18 mouse cellular contexts compared by ENCODE assay signal in the genomic region with DNA sequence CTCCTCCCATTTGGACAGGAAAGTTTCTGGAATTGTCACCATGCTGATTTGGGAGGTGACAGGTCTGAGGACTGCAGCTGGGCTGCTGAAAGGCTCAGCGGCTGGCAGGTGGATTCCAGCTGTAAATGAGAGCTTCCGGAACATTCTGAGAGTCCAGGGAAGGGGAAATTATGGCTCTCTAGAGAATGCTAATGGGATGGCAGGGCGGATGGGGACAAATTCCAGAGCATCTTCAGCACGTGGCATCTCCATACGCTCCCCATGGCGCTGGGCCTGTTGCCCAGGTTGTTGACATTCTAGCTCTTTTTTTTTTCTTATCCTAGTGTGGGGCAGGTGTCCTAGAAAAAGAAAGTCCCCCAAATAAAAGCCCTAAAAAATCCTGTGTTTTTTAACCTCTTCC. TPM values are rescaled to one million over a fixed set of nuclear protein-coding genes. Genes with fewer than 3 reads are reported as not detected.
A peak's percentile ranks its signal among the peaks of the same experiment; 100 is the strongest.
DNase-seq lines count a peak whose midpoint lies in the region; ATAC-seq and TF ChIP-seq lines count a peak whose summit lies in the region.
"Had no signal": no experiment of that assay in that cellular context is flagged by ENCODE, and none has a peak within 500 bp of the region (broad histone marks: within the 10 kb centered on the region; RNA-seq: fewer than 3 reads in every experiment).

No protein-coding gene starts in this region.

- 0 out of 2 replicates have a peak, but pooled peaks cover under 1% of the 10 kb centered on the region for H3K36me3 ChIP-seq in heart, postnatal 0 days (replicated peaks; ENCODE audit: control insufficient read depth, insufficient read depth, low read length)
- H3K36me3 ChIP-seq in lung, embryonic 14.5 days (ENCODE audit: insufficient read depth), result no peaks in the 10 kb centered on the region
- H3K36me3 ChIP-seq: embryonic facial prominence, embryonic 15.5 days; liver, embryonic 15.5 days had no signal

- peak; percentile 29 for DNase-seq in cerebellum, adult 8-10 months
- peak; percentile 55 for DNase-seq in heart, postnatal 0 days (ENCODE audit: low spot score)
- no peak for DNase-seq in heart, adult 9 months (ENCODE audit: low spot score in 2 of 2)
- DNase-seq in lung, embryonic 14.5 days, result no peak
- DNase-seq in lung, postnatal 14 days, result no peak
- DNase-seq in testis, postnatal 14 days (ENCODE audit: low spot score), result no peak
- DNase-seq: adrenal gland, postnatal 14 days; gastrocnemius, postnatal 10 days; midbrain, embryonic 14.5 days; right cerebral cortex, postnatal 14 days had no signal

- no peak for ATAC-seq in cerebellum, adult (ENCODE audit: insufficient number of reproducible peaks, low FRiP score, low TSS enrichment)
- peak; percentile 22 for ATAC-seq in heart, postnatal 0 days (ENCODE audit: insufficient read depth, low read depth)
- no peak for ATAC-seq in lung, embryonic 14.5 days (ENCODE audit: insufficient read depth)
- ATAC-seq in CD4-positive, CD25-positive, alpha-beta regulatory T cell, adult 4 months, result no peak
- ATAC-seq: forebrain, embryonic 15.5 days had no signal

- no peaks in the 10 kb centered on the region for H3K9me3 ChIP-seq in heart, postnatal 0 days (replicated peaks; ENCODE audit: control insufficient read depth, low read length)
- H3K9me3 ChIP-seq in lung, embryonic 14.5 days (ENCODE audit: low read depth, low read length), result no peaks in the 10 kb centered on the region
- H3K9me3 ChIP-seq: embryonic facial prominence, embryonic 15.5 days; forebrain, embryonic 15.5 days; limb, embryonic 12.5 days; liver, embryonic 15.5 days had no signal

- 0 out of 2 replicates have a peak, but pooled peaks have one; percentile 47 for TF ChIP-seq EP300 in heart, postnatal 0 days (IDR thresholded peaks at IDR 0.05; ENCODE audit: low read depth)

- H3K4me2 ChIP-seq in heart, postnatal 0 days (ENCODE audit: low read depth, low read length), result no peak overlapping the region
- no peak overlapping the region for H3K4me2 ChIP-seq in lung, embryonic 14.5 days
- H3K4me2 ChIP-seq: embryonic facial prominence, embryonic 15.5 days; forebrain, embryonic 15.5 days; limb, embryonic 12.5 days; liver, embryonic 15.5 days had no signal

- H3K4me1 ChIP-seq in heart, postnatal 0 days (ENCODE audit: control insufficient read depth, insufficient read depth), result peaks cover 18% of the 10 kb centered on the region
- H3K4me1 ChIP-seq in lung, embryonic 14.5 days (ENCODE audit: insufficient read depth), result peaks cover 18% of the 10 kb centered on the region

- H3K4me3 ChIP-seq in heart, postnatal 0 days (ENCODE audit: low read depth, low read length), result no peak overlapping the region
- no peak overlapping the region for H3K4me3 ChIP-seq in lung, embryonic 14.5 days (ENCODE audit: low read depth, low read length)
- H3K4me3 ChIP-seq: embryonic facial prominence, embryonic 15.5 days; forebrain, embryonic 15.5 days; limb, embryonic 12.5 days; liver, embryonic 15.5 days had no signal

- WGBS in heart, postnatal 0 days, result 17% methylated on average over 6 of the region's 6 CpGs
- WGBS in lung, embryonic 14.5 days, result 44% methylated on average over 6 of the region's 6 CpGs

- no peak for TF ChIP-seq CTCF in heart, postnatal 0 days (IDR thresholded peaks at IDR 0.05; ENCODE audit: low read depth)
- no peak for TF ChIP-seq CTCF in lung, embryonic 14.5 days (IDR thresholded peaks at IDR 0.05; ENCODE audit: low read depth)

- H3K9ac ChIP-seq in heart, postnatal 0 days (replicated peaks; ENCODE audit: low read depth, low read length), result no peak overlapping the region
- H3K9ac ChIP-seq in lung, embryonic 14.5 days, result no peak overlapping the region
- H3K9ac ChIP-seq: embryonic facial prominence, embryonic 15.5 days; forebrain, embryonic 15.5 days; limb, embryonic 12.5 days; liver, embryonic 15.5 days had no signal

- H3K27ac ChIP-seq in heart, postnatal 0 days (ENCODE audit: low read depth), result 0 out of 2 replicates have a peak overlapping the region, but pooled peaks have one; percentile 49
- H3K27ac ChIP-seq in lung, embryonic 14.5 days (ENCODE audit: low read depth), result 0 out of 2 replicates have a peak overlapping the region, but pooled peaks have one; percentile 38
- H3K27ac ChIP-seq: embryonic facial prominence, embryonic 15.5 days; forebrain, embryonic 15.5 days; limb, embryonic 12.5 days; liver, embryonic 15.5 days; macrophage had no signal

- no peaks in the 10 kb centered on the region for H3K27me3 ChIP-seq in heart, postnatal 0 days (ENCODE audit: control insufficient read depth, insufficient read depth, low read length)
- H3K27me3 ChIP-seq in lung, embryonic 14.5 days (ENCODE audit: insufficient read depth, low read length), result no peaks in the 10 kb centered on the region
- H3K27me3 ChIP-seq: embryonic facial prominence, embryonic 15.5 days; forebrain, embryonic 15.5 days had no signal

RNA-seq across cellular contexts. Expression of gene Vmac, which starts 11.3 kb away (rescaled TPM):
- 15.1 and 16.3 TPM in 2 replicates for total RNA-seq in heart, postnatal 0 days (2014; rRNA removed; ENCODE audit: low replicate concordance)
- polyA plus RNA-seq in heart, postnatal 0 days (2015; fragmentation: Nextera tagmentation; extraction: Ambion mirVana), result 10.7 and 11.0 TPM in 2 replicates
- 18.5 and 19.6 TPM in 2 replicates for polyA plus RNA-seq in lung, embryonic 14.5 days (2014; fragmentation: Nextera tagmentation; extraction: Ambion mirVana)
- polyA plus RNA-seq in CD4-positive, CD25-positive, alpha-beta regulatory T cell, adult 4 months (2017; shearing (Covaris generic)), result 1 to 10 TPM; 5.8 to 8.2 TPM

RNA-seq across cellular contexts. Expression of gene Ndufa11, which starts 11.6 kb away (rescaled TPM):
- 892 and 948 TPM in 2 replicates for total RNA-seq in heart, postnatal 0 days (2014; rRNA removed; ENCODE audit: low replicate concordance)
- polyA plus RNA-seq in heart, postnatal 0 days (2015; fragmentation: Nextera tagmentation; extraction: Ambion mirVana), result 1,914 and 1,978 TPM in 2 replicates
- 449 and 463 TPM in 2 replicates for polyA plus RNA-seq in lung, embryonic 14.5 days (2014; fragmentation: Nextera tagmentation; extraction: Ambion mirVana)
- 100 to 1,000 TPM; 225 to 227 TPM for polyA plus RNA-seq in CD4-positive, CD25-positive, alpha-beta regulatory T cell, adult 4 months (2017; shearing (Covaris generic))

RNA-seq across cellular contexts. Expression of gene Nrtn, which starts 28.2 kb away (rescaled TPM):
- 83.1 and 104 TPM in 2 replicates for total RNA-seq in heart, postnatal 0 days (2014; rRNA removed; ENCODE audit: low replicate concordance)
- polyA plus RNA-seq in heart, postnatal 0 days (2015; fragmentation: Nextera tagmentation; extraction: Ambion mirVana), result 33.9 and 35.5 TPM in 2 replicates
- 9.5 and 12.1 TPM in 2 replicates for polyA plus RNA-seq in lung, embryonic 14.5 days (2014; fragmentation: Nextera tagmentation; extraction: Ambion mirVana)
- not detected for polyA plus RNA-seq in CD4-positive, CD25-positive, alpha-beta regulatory T cell, adult 4 months (2017; shearing (Covaris generic))
- total RNA-seq: common myeloid progenitor, adult 5-6 weeks had no signal
- polyA plus RNA-seq: macrophage had no signal

RNA-seq across cellular contexts. Expression of gene Dus3l, which starts 35.4 kb away (rescaled TPM):
- total RNA-seq in heart, postnatal 0 days (2014; rRNA removed; ENCODE audit: low replicate concordance), result 25.8 and 28.9 TPM in 2 replicates
- polyA plus RNA-seq in heart, postnatal 0 days (2015; fragmentation: Nextera tagmentation; extraction: Ambion mirVana), result 21.1 and 23.0 TPM in 2 replicates
- polyA plus RNA-seq in lung, embryonic 14.5 days (2014; fragmentation: Nextera tagmentation; extraction: Ambion mirVana), result 40.5 and 42.3 TPM in 2 replicates
- 10 to 100 TPM; 30.3 to 41.2 TPM for polyA plus RNA-seq in CD4-positive, CD25-positive, alpha-beta regulatory T cell, adult 4 months (2017; shearing (Covaris generic))

RNA-seq across cellular contexts. Expression of gene Prr22, which starts 40.9 kb away (rescaled TPM):
- 0.62 TPM in 1 of 2 replicates, not detected in the other for total RNA-seq in heart, postnatal 0 days (2014; rRNA removed; ENCODE audit: low replicate concordance)
- polyA plus RNA-seq in heart, postnatal 0 days (2015; fragmentation: Nextera tagmentation; extraction: Ambion mirVana), result 0.49 and 0.67 TPM in 2 replicates
- 1.2 and 1.4 TPM in 2 replicates for polyA plus RNA-seq in lung, embryonic 14.5 days (2014; fragmentation: Nextera tagmentation; extraction: Ambion mirVana)
- polyA plus RNA-seq in CD4-positive, CD25-positive, alpha-beta regulatory T cell, adult 4 months (2017; shearing (Covaris generic)), result 1 to 10 TPM in 1 of 2 experiments, under 1 TPM in 1; 0.24 to 1.1 TPM
- total RNA-seq: common myeloid progenitor, adult 5-6 weeks had no signal
- polyA plus RNA-seq: macrophage had no signal

Comparison
In these comparisons a context has a peak if more than half of its experiments do, and no peak if none do; other contexts are left out.
1. DNase-seq: peak in cerebellum, adult 8-10 months (single experiment) and heart, postnatal 0 days (single experiment); none in heart, adult 9 months (0 of 2), lung, embryonic 14.5 days (single experiment), lung, postnatal 14 days (single experiment) and testis, postnatal 14 days (single experiment).
2. RNA of gene Nrtn, which starts 28.2 kb away (polyA plus RNA-seq): 33.9 to 35.5 TPM in heart, postnatal 0 days and 9.5 to 12.1 TPM in lung, embryonic 14.5 days; not detected in CD4-positive, CD25-positive, alpha-beta regulatory T cell, adult 4 months; every median in the first group is over 10 times any median in the second.